Mouse (Mus musculus) B cell, adult (primary cell): Measurements from ENCODE around the gene Nfkbia. TPM values are rescaled to one million over a fixed set of nuclear protein-coding genes. Genes with fewer than 3 reads are reported as not detected.

Experiments
- total RNA-seq: library from RNA; stranded (reverse); gene quantifications from 4 replicates; pipeline ENCODE4 v1.2.4, GENCODE M21; 2023; ENCODE audit not compliant: inconsistent age

Gene Nfkbia
- total RNA-seq, result 238 to 281 TPM (median 271 TPM) in 4 replicates

DNA sequence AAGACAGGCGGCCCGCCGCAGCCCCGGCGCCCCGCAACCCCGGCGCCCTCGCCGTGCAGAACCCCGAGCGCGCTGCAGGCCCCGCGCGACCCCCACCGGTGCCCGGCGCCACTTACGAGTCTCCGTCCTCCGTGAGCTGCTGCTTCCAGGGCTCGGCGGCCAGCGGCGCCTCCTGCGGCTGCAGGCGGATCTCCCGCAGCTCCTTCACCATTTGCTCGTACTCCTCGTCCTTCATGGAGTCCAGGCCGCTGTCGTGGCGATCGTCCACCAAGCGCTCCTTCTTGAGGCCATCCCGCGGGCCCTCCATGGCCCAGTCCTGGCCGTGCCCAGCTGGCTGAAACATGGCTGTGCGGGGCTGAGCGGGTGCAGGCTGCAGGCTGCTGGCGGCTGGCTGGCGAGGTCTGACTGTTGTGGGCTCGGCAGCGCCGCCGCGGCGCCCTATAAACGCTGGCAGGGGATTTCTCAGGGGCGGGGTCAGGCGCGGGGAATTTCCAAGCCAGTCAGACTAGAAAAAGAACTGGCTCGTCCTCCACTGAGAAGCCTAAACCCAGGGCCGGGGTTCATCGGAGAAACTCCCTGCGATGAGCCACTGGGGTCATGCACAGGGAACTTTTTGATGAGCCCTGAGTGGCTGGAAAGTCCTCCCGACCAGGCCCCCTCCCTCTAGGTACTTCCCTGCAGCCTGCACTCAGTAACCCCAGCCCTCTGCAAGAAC lies at the start of gene Nfkbia:
Gene Nfkbia (minus strand): TSS at position 464 of the 715 bp plus-strand sequence.

Other genes starting within 250 kb of the Nfkbia start
- 10.4 to 12.7 TPM (median 11.2 TPM) in 4 replicates for gene 1110008L16Rik, start 193.1 kb downstream of the Nfkbia start, total RNA-seq
- 19.1 to 22.7 TPM (median 21.4 TPM) in 4 replicates for gene Ppp2r3c, start 189.6 kb downstream of the Nfkbia start, total RNA-seq
- 88.5 to 110 TPM (median 105 TPM) in 4 replicates for gene Psma6, start 108.4 kb downstream of the Nfkbia start, total RNA-seq
- gene Aldoart2, start 72.6 kb upstream of the Nfkbia start, total RNA-seq, result not detected in 4 replicates
- gene Insm2, start 106.8 kb upstream of the Nfkbia start, total RNA-seq, result not detected in 4 replicates